Mouse (Mus musculus): ENCODE data around the gene Olfr1054.
"Not testable (repeated sequence)": the region's sequence is repeated elsewhere in the genome, so short reads cannot be mapped to it uniquely, and the experiment has no call there.

The Olfr1054 gene

DNA sequence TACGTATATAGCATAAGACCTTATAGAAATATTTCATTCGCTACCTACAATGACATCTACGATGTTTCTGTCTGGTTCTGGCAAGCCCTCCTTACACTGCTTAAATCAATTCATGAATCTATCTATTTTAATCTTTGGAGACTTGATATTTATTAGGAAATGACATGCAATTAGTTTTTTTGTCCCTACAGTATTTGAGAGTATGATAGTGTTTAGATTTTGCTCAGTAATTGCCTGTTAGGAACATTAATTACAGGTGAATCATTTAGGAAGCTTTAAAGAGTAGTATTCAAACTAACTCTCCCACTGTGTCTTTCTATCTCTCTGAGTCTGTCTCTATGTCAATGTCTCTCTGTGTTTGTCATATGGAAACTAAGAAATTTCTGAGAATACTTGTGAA, at the start of gene Olfr1054:
Gene Olfr1054, minus strand, starts transcription at position 101 of the 400 bp plus-strand sequence.
- no peak for DNase-seq (ENCODE audit: low read depth, low spot score)

DNA sequence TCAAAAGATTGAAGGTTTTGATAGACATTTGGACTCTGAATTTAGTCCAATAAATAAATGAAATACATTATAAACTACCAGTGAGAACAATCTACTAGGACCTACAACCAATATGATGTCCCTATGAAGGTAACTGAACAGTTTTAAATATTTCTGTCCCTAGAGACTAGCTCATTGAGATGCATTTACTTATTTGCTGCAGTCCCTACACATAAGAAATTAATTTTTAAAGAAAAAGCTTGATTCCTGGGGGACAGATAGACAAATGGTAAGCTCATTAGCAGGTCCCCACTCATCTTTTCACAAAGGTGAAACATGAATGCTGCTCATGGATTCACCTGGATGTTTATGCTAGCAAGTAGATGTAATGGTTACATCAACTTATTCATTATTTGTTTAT, 43.1 kb upstream of the Olfr1054 start, which contains the start of gene Olfr1057:
Gene Olfr1057, minus strand, starts transcription at position 101 of the 400 bp plus-strand sequence.
- DNase-seq (ENCODE audit: low read depth, low spot score) = no peak

DNA sequence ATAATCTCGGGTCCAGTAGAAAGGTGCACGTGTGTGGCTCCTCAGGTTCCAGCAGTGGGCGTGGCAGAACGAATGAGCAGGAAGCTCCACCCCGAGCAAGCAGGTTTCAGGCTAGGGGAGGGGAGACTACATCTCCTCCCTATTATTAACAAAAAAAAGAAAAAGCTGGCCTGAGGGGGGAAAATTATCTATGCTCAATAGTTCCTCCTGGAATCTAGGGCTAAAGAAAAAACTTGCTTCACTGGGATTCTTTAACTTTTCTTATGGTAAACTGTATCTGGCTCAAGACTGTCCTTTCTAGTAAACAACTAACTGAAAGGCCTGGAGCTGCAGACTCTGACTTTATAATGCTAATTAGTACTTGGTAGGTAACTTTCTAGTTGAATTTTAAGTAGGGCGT, 31.1 kb upstream of the Olfr1054 start:
- DNase-seq (ENCODE audit: low read depth, low spot score) = not testable (repeated sequence)

DNA sequence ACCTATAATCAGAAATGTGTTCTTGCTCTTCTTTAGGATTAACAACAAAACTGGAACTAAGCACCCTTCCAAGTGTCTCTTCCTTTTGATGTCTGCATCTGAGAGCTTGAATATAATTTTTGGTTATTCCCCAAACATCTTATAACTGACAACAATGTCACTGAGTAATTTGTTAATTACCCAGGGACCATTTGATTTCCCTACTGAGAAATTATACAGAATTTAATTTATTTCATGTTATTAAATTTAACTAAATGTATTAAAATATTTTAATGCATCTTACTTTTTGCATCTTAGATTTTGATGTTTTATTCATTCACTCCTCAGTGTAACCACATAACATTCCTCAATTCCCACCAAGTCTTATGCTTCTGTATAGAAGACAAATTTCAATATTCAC, 27.1 kb upstream of the Olfr1054 start, which contains the start of gene Olfr1056:
Gene Olfr1056, minus strand, starts transcription at position 101 of the 400 bp plus-strand sequence.
- DNase-seq (ENCODE audit: low read depth, low spot score) = no peak

DNA sequence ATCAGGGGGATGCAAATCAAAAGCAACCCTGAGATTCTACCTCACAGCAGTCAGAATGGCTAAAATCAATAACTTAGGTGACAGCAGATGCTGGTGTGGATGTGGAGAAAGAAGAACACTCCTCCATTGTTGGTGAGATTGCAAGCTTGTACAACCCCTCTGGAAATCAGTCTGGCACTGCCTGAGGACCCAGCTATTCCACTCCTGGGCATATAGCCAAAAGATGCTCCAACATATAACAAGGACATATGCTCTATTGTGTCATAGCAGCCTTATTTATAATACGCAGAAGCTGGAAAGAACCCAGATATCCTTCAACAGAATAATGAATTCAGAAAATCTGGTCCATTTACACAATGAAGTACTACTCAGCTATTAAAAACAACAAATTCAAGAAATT, 16.5 kb upstream of the Olfr1054 start:
- not testable (repeated sequence) for DNase-seq (ENCODE audit: low read depth, low spot score)

DNA sequence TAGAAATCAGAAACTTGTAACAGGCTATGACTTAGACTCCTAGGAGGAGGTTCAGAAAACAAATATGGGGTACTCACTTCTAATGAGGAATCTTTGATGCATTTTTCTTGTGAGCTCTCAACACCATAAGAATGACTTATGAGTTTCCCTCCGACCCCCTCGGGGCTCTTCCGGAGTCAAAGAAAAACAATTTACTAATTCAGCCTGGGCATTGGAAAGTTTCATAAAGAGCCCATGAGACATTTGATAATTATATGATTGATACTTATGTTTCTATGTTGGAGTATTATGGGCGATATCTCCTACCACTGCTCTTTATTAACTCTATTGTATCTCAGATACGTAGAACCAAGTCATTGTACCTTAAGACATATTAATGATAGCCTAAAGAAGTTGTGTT, 15.0 kb upstream of the Olfr1054 start, which contains the start of gene Olfr1055:
Gene Olfr1055, minus strand, starts transcription at position 101 of the 400 bp plus-strand sequence.
- no peak for DNase-seq (ENCODE audit: low read depth, low spot score)

DNA sequence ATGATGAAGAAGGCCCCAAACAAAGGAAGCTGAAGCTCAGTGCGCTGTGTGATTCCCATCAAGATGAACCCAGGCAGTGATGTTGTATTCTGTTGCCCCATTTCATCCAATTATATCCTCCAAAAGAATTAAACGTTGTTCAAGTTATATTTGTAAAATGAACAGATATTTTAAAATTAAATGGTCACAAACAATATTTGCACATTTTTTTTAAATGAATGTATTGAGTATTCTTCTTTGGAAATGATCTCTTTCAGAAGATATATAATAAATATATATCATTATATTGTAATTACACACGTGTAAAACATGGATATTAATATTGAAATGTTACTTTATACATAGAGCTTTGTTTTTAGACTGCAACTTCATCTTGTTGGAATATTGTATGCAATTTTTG, 20.0 kb downstream of the Olfr1054 start, which contains the start of gene Olfr1053:
Gene Olfr1053, minus strand, starts transcription at position 101 of the 400 bp plus-strand sequence.
- no peak for DNase-seq (ENCODE audit: low read depth, low spot score)

DNA sequence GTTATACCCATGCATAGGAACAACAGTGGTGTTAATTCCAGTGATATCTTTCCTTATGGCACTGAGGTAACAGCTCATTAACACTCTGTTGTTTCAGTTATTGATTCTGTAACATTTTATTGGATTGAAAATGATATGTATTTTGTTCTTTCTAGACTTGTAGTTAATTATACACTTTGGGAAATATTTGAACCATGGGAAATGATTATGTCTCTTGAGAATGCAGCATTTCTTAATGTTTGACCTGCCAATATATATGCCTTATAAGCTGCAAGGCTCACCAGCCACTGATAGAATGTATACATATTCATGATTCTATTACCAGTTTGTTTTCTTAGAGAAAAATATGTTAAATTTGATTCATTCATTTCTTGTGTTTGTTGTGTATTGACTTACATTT, 43.1 kb downstream of the Olfr1054 start, which contains the start of gene Olfr1052:
Gene Olfr1052, plus strand, starts transcription at position 301 of the 400 bp plus-strand sequence.
- no peak for DNase-seq (ENCODE audit: low read depth, low spot score)

Data from c-Kit-negative CD71-positive TER-119-positive erythroid progenitor cells, embryonic 14.5 days (primary cell).